Mouse (Mus musculus): ENCODE measurements around the gene Cers5. TPM values are rescaled to one million over a fixed set of nuclear protein-coding genes. Genes with fewer than 3 reads are reported as not detected.
"Not testable (repeated sequence)": the region's sequence is repeated elsewhere in the genome, so short reads cannot be mapped to it uniquely, and the experiment has no call there.

The Cers5 gene
- total RNA-seq (2021), result 10 to 100 TPM; 26.4 to 28.1 TPM

GRCm38 (mm10) chr15:99772881-99772924 is at the start of gene Cers5:
Gene Cers5, minus strand, starts transcription at chr15:99772885.
- intact Hi-C loops (cut with DNase I), result loop anchor here (1.0 to 10.0 kb wide), 2 partner anchors 47 to 278 kb away; partner anchors contain the start of gene Cox14

GRCm38 (mm10) chr15:99819621-99820279 is 47.1 kb upstream of the Cers5 start:
- DNase-seq, result peak; percentile 72 to 78
- intact Hi-C loops (cut with DNase I), result no loop called here

More at GRCm38 (mm10) chr15:99772881-99772924, at the start of gene Cers5:
- not testable (repeated sequence) for DNase-seq

DNA sequence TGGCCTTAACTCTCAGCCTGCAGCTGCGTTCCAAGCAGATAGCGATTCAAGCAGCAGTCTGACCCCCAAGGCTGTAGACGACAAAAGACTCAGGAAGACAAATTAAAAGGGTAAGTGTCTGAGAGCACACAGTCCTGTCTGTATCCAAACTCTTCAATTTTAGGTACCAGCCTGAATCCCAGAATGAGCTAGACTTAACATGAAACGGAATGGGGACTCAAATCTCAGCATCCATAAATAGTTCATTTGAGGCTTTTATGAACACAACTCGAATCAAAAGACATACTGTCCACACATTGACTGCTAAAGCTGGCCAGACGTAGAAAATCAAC is 46.4 kb upstream of the Cers5 start:
- no peak for DNase-seq
- intact Hi-C loops (cut with DNase I), result no loop called here

DNA sequence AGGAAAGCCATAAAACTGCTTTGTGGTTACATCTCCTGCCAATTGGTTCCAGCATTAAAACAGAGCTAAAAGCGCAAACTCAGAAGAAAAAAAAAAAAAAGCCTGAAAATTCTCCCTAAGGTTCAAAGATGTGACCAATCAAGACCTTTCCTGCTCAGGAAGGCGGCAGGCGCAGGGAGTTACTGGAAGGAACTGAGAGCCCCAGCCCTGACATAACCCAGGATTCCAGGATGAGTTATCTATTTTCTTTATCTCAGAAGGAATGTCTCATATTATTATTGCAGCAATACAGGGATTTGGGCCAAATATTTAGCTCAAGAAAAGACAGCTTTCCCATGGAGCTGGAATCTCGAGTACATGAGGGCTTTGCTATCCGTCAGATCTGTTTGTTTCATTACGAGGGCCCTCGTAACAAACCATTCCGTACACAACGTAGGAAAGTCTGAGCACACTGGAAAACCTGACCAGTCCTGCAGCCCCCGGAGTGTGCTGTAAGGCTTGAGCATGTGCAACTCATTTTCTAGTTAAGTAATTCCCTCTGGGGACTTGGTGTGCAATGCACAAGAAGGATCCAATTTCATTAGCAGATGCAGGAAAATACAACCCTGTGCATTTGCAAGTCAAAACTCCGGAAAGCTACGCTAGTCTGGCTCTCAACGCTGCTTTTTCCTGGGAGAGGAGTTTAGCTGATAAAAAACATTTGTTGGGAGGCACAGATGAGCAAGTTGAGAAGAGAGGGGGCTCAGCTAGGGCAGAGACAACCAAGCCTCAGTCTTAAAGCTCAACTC is 45.8 kb upstream of the Cers5 start:
- peak; percentile 64 to 68 for DNase-seq
- intact Hi-C loops (cut with DNase I), result no loop called here

- no peak for DNase-seq
- intact Hi-C loops (cut with DNase I), result no loop called here
Measured at GRCm38 (mm10) chr15:99817343-99818235, 44.9 kb upstream of the Cers5 start.

- intact Hi-C loops (cut with DNase I), result no loop called here
Measured at GRCm38 (mm10) chr15:99815999-99816398, 43.3 kb upstream of the Cers5 start.

GRCm38 (mm10) chr15:99814554-99815260 is 42.0 kb upstream of the Cers5 start:
- intact Hi-C loops (cut with DNase I), result no loop called here
- DNase-seq, result peak in 1 of 2 experiments; percentile 39

More at GRCm38 (mm10) chr15:99815999-99816398, 43.3 kb upstream of the Cers5 start:
- no peak for DNase-seq

DNA sequence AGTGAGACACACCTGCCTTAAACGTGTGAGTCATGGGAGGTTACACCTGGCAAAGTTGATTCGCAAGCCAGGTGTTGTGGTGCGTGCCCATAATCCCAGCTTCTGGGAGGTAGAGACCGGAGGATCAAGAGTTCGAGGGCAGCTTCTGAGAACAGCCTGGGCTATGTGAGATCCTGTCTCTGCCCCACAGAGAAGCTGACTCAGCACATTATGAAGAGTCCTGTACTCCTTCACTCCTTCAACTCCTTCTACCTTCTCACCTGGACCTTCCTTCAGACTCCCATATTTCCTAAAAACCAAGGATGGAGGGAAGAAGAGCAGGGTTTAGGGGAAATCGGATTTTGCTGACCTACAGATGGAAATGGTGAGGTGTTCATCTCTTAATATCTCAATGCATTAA is 41.0 kb upstream of the Cers5 start:
- intact Hi-C loops (cut with DNase I), result no loop called here
- no peak for DNase-seq

DNA sequence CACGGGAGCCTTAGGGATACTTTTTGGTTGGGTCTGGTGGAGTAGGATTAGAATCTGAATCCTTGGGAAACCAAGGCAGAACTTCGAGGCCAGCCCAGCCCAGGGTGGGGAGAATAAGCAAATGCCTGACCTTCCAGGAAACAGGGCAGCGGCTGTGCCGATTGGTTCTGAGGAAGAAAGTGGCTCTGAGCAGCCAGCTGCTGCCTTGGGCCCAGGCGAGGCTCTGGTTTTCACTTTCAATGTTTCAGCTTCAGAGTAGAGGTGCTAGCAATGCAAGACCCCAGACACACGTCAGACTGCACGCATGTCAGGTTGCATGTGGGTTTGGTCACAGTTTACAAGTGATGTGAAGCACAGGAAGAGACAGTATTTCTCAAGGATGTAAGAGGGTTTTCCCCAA is 39.4 kb upstream of the Cers5 start:
- DNase-seq, result no peak
- intact Hi-C loops (cut with DNase I), result no loop called here

- peak; percentile 59 to 65 for DNase-seq
- intact Hi-C loops (cut with DNase I), result no loop called here
Measured at GRCm38 (mm10) chr15:99807776-99808735, 35.4 kb upstream of the Cers5 start.

- intact Hi-C loops (cut with DNase I), result no loop called here
Measured at GRCm38 (mm10) chr15:99806171-99806570, 33.5 kb upstream of the Cers5 start.

DNA sequence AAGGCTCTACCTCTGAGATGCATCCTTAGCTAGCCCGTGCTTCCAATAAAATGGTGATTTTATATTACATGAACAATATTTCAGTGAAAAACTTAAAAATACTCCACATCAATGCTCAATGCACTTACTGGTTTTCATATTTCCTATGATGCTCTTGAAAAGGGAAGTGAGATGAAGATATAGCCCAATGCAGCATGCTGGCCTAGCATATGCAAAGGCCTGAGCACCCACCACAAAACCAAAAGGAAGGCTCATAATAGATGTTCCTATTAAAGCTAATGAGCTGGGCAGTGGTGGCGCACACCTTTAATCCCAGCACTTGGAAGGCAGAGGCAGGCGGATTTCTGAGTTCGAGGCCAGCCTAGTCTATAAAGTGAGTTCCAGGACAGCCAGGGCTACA is 33.0 kb upstream of the Cers5 start:
- intact Hi-C loops (cut with DNase I), result no loop called here
- DNase-seq, result no peak

More at GRCm38 (mm10) chr15:99806171-99806570, 33.5 kb upstream of the Cers5 start:
- no peak for DNase-seq

GRCm38 (mm10) chr15:99803186-99803644 is 30.5 kb upstream of the Cers5 start:
- peak; percentile 69 to 74 for DNase-seq
- intact Hi-C loops (cut with DNase I), result loop anchor here (5.0 kb wide), 2 partner anchors 74 to 99 kb away; partner anchors contain the start of gene Lima1

GRCm38 (mm10) chr15:99801885-99802572 is 29.3 kb upstream of the Cers5 start:
- intact Hi-C loops (cut with DNase I), result loop anchor here (5.0 kb wide), 2 partner anchors 75 to 100 kb away; partner anchors contain the start of gene Lima1

DNA sequence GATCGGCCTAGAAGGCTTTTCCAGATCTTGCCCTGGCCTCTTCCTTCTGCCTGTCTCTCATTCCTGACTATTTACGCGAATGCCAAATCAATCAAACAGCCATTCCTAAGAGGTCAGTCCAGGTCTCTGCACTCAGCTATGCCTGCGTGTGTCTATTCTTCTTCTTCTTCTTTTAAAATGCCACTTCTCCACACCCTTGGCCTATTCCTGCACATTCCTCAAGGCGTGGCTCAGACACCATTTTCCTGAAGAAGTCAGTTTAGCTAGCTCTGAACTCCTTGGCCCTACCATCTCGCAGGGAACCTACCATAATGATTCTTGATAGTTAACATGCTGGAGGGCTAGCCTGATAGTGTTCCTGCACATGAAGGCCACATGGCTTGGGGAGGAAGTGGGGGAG is 27.0 kb upstream of the Cers5 start:
- intact Hi-C loops (cut with DNase I), result loop anchor here (5.0 kb wide), 2 partner anchors 78 to 103 kb away; partner anchors contain the start of gene Lima1

More at GRCm38 (mm10) chr15:99801885-99802572, 29.3 kb upstream of the Cers5 start:
- DNase-seq, result peak; percentile 58 to 62

GRCm38 (mm10) chr15:99797898-99798297 is 25.2 kb upstream of the Cers5 start:
- DNase-seq, result no peak
- intact Hi-C loops (cut with DNase I), result no loop called here

More for the DNA sequence above, 27.0 kb upstream of the Cers5 start:
- no peak for DNase-seq

DNA sequence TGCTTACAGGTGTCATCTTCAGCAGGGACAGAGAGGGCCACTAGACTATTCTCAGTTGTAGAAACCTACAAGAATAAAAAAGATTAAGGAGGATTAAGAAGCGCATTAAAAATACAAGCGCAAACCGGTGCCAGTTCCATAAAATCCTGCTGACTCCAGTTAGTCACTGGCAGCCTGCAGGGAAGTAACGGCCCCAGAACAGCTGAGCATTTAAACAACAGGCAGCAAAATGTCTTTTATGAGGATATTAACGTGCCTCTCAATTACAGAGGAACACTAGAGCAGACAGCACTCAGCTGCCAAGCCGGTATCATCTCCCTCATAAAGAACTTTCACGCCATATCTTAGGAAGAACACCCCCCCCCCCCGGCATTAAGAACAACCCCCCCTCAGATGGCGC is 24.1 kb upstream of the Cers5 start:
- no peak for DNase-seq
- intact Hi-C loops (cut with DNase I), result no loop called here

DNA sequence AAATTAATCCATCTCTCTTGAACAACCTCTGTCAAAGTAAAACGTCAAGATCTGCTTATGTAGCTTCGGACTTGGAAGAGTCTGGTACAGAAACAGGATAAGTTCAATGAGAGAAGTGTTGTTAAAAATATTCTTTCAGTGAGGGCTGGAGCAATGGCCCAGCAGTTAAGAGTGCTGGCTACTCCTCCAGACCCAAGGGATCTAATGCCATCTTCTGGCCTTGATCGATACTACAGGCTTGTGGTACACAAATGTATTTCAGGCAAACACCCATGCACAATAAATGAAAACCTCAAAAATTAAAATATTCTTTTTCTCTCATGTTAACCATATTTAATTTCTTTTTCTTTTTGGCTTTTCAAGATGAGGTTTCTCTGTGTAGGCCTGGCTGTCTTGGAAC is 23.4 kb upstream of the Cers5 start:
- peak in 1 of 2 experiments; percentile 43 for DNase-seq
- intact Hi-C loops (cut with DNase I), result no loop called here

Measured in heart, postnatal 10 days (tissue).